Mouse (Mus musculus) stomach, postnatal 0 days (tissue): ENCODE data around the gene Stard13. TPM values are rescaled to one million over a fixed set of nuclear protein-coding genes. Genes with fewer than 3 reads are reported as not detected.
A peak's percentile ranks its signal among the peaks of the same experiment; 100 is the strongest.

Experiments used
- ATAC-seq: fragments of 200-750 bp; cut with Nextera tagmentation; 2 replicates; pipeline ENCODE4 v1.8.0; 2017; ENCODE audit not compliant: low FRiP score, low TSS enrichment
- DNase-seq: peaks from one replicate; pipeline ENCODE4 v3.0.0-alpha.2; 2016; ENCODE audit warnings: low spot score
- H3K27ac ChIP-seq: fragments of 300-500 bp; sonication (generic); replicated peaks from 2 replicates; pipeline ENCODE4 v1.5.1; 2014; ENCODE audit warnings: mild to moderate bottlenecking, control low read depth
- H3K27me3 ChIP-seq: fragments of 300-500 bp; sonication (generic); 2 replicates; pipeline ENCODE4 v1.6.1; 2014; ENCODE audit warnings: low read length; ENCODE audit not compliant: control insufficient read depth, insufficient read depth
- H3K36me3 ChIP-seq: fragments of 300-500 bp; sonication (generic); 2 replicates; pipeline ENCODE4 v1.6.1; 2014; ENCODE audit warnings: low read length, mixed read lengths; ENCODE audit not compliant: control insufficient read depth, insufficient read depth
- H3K4me1 ChIP-seq: fragments of 300-500 bp; sonication (generic); replicated peaks from 2 replicates; pipeline ENCODE4 v1.6.1; 2014; ENCODE audit warnings: antibody characterized with exemption; ENCODE audit not compliant: control insufficient read depth, insufficient read depth
- H3K4me2 ChIP-seq: fragments of 300-500 bp; sonication (generic); replicated peaks from 2 replicates; pipeline ENCODE4 v1.6.1; 2014; ENCODE audit warnings: low read depth, mild to moderate bottlenecking, control low read depth, moderate library complexity
- H3K4me3 ChIP-seq: fragments of 300-500 bp; sonication (generic); 2 replicates; pipeline ENCODE4 v1.5.1; 2014; ENCODE audit warnings: low read depth, low read length, control low read depth
- H3K9ac ChIP-seq: fragments of 300-500 bp; sonication (generic); 2 replicates; pipeline ENCODE4 v1.6.1; 2014; ENCODE audit warnings: mild to moderate bottlenecking, low read length, control low read depth, mixed read lengths
- H3K9me3 ChIP-seq: fragments of 300-500 bp; sonication (generic); 2 replicates; pipeline ENCODE4 v1.6.1; 2016; ENCODE audit warnings: low read length; ENCODE audit not compliant: control insufficient read depth
- CTCF ChIP-seq: IDR thresholded peaks from 2 replicates; pipeline ENCODE4 v1.5.1; 2016; ENCODE audit warnings: antibody characterized with exemption, low read depth, mild to moderate bottlenecking, moderate library complexity
- EP300 ChIP-seq: optimal IDR thresholded peaks from 2 replicates; pipeline ENCODE3; 2016; ENCODE audit warnings: antibody characterized with exemption
- WGBS: fragments of 180-500 bp; shearing (Covaris S2); extraction: QIAGEN DNeasy Blood & Tissue Kit; methylation state at CpG from one replicate; pipeline ENCODE4 v1.1.7; 2014; 5-methylcytosine and 5-hydroxymethylcytosine counted together
- polyA plus RNA-seq: library from polyadenylated mRNA; unstranded; fragments of >200 nt; fragmentation: Nextera tagmentation; extraction: Ambion mirVana; gene quantifications from 2 replicates; pipeline ENCODE4 v1.2.1, GENCODE M21; 2015

Gene Stard13
- polyA plus RNA-seq, 1 experiment from 2014 or later: 6.1 TPM

GRCm38 (mm10) chr5:151125985-151126607 is 107.5 kb downstream of the Stard13 start:
- H3K4me1 ChIP-seq: no peaks in the 10 kb centered on the region
- H3K4me3 ChIP-seq: peak overlapping the region; percentile 44
- H3K27ac ChIP-seq: peak overlapping the region; percentile 84
- peak; percentile 45; the same call in 1 of the 2 replicates for ATAC-seq
- 29% methylated on average over 6 of the region's 6 CpGs for WGBS
- no peak for DNase-seq
- H3K36me3 ChIP-seq: no peaks in the 10 kb centered on the region
- TF ChIP-seq EP300 (no peak), CTCF (no peak)
- H3K27me3 ChIP-seq: no peaks in the 10 kb centered on the region
- no peaks in the 10 kb centered on the region for H3K9me3 ChIP-seq
- H3K9ac ChIP-seq: peak overlapping the region; percentile 60; the same call in 1 of the 2 replicates
- peak overlapping the region; percentile 53 for H3K4me2 ChIP-seq

- 67% methylated on average over 2 of the region's 2 CpGs for WGBS
- H3K27me3 ChIP-seq: no peaks in the 10 kb centered on the region
- no peak for TF ChIP-seq EP300
- no peak for TF ChIP-seq CTCF
- no peaks in the 10 kb centered on the region for H3K9me3 ChIP-seq
- H3K4me1 ChIP-seq: 0 out of 2 replicates have a peak, but pooled peaks cover 3% of the 10 kb centered on the region
- no peak overlapping the region for H3K4me3 ChIP-seq
- no peak for DNase-seq
- H3K36me3 ChIP-seq: no peaks in the 10 kb centered on the region
- H3K9ac ChIP-seq: no peak overlapping the region
- no peak overlapping the region for H3K27ac ChIP-seq
- H3K4me2 ChIP-seq: no peak overlapping the region
- 0 out of 2 replicates have a peak, but pooled peaks have one; percentile 49 for ATAC-seq
Observed at GRCm38 (mm10) chr5:151117846-151118245, 115.8 kb downstream of the Stard13 start.

GRCm38 (mm10) chr5:151116192-151116887 is 117.3 kb downstream of the Stard13 start:
- no peak overlapping the region for H3K4me2 ChIP-seq
- H3K9me3 ChIP-seq: no peaks in the 10 kb centered on the region
- ATAC-seq (no peak), DNase-seq (no peak)
- peak overlapping the region; percentile 14; the same call in 1 of the 2 replicates for H3K27ac ChIP-seq
- 0 out of 2 replicates have a peak, but pooled peaks cover 3% of the 10 kb centered on the region for H3K4me1 ChIP-seq
- TF ChIP-seq CTCF: no peak
- no peak for TF ChIP-seq EP300
- H3K4me3 ChIP-seq: no peak overlapping the region
- no peaks in the 10 kb centered on the region for H3K27me3 ChIP-seq
- H3K9ac ChIP-seq: no peak overlapping the region
- 75% methylated on average over 5 of the region's 5 CpGs for WGBS
- H3K36me3 ChIP-seq: no peaks in the 10 kb centered on the region

- H3K27ac ChIP-seq: 0 out of 2 replicates have a peak overlapping the region, but pooled peaks have one; percentile 1
- no peaks in the 10 kb centered on the region for H3K27me3 ChIP-seq
- H3K4me1 ChIP-seq: 0 out of 2 replicates have a peak, but pooled peaks cover 3% of the 10 kb centered on the region
- no peak overlapping the region for H3K4me2 ChIP-seq
- 75% methylated on average over 9 of the region's 9 CpGs for WGBS
- TF ChIP-seq CTCF (no peak), EP300 (no peak)
- no peak overlapping the region for H3K9ac ChIP-seq
- no peaks in the 10 kb centered on the region for H3K9me3 ChIP-seq
- no peak for DNase-seq
- H3K36me3 ChIP-seq: no peaks in the 10 kb centered on the region
- ATAC-seq: no peak
- H3K4me3 ChIP-seq: no peak overlapping the region
Observed at GRCm38 (mm10) chr5:151112743-151113142, 120.9 kb downstream of the Stard13 start.

- Histone ChIP-seq H3K36me3 (no peaks in the 10 kb centered on the region), H3K4me1 (0 out of 2 replicates have a peak, but pooled peaks cover 2% of the 10 kb centered on the region), H3K9ac (no peak overlapping the region), H3K9me3 (no peaks in the 10 kb centered on the region), H3K4me2 (no peak overlapping the region), H3K27ac (no peak overlapping the region), H3K4me3 (no peak overlapping the region), H3K27me3 (no peaks in the 10 kb centered on the region)
- no peak for ATAC-seq
- WGBS: 80% methylated on average over 7 of the region's 7 CpGs
- no peak for DNase-seq
- TF ChIP-seq EP300: no peak
- no peak for TF ChIP-seq CTCF
Observed at GRCm38 (mm10) chr5:151111080-151111871, 122.4 kb downstream of the Stard13 start.
